Mouse (Mus musculus) lung, postnatal 0 days (tissue): Measurements from ENCODE around the gene D430041D05Rik.

Experiments
- CTCF ChIP-seq: IDR thresholded peaks from 2 replicates; pipeline ENCODE4 v1.5.1; 2016; ENCODE audit warnings: antibody characterized with exemption, mild to moderate bottlenecking
- EP300 ChIP-seq: IDR thresholded peaks from 2 replicates; pipeline ENCODE4 v1.6.1; 2016; ENCODE audit warnings: antibody characterized with exemption, mild to moderate bottlenecking, control low read depth

DNA sequence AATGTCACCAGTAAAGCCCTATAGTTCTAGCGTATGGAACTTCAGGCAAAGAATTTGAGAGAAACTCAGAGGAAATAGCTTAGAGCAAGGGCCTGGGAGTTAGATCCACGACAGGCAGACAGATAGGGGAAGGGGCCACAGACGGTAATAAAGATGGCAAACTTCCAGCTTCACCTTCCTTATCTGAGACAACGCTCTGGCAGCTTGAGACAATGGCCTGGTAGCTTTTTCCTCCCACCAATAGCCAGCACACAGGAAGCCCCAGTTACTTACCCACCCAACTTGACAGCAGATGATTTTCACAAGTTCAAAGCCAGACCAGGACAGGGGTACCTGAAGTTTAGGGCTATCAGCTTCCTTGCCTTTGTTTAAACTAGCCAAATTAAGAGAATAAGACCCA, 226.5 kb downstream of the D430041D05Rik start:
- TF ChIP-seq EP300 (no peak), CTCF (no peak)
